Mouse (Mus musculus) gastrocnemius, postnatal 14 days (tissue): Measurements from ENCODE around the gene Crip2. TPM values are rescaled to one million over a fixed set of nuclear protein-coding genes. Genes with fewer than 3 reads are reported as not detected.

Experiments used
- DNase-seq: peaks from one replicate; pipeline ENCODE4 v3.0.0; 2021; ENCODE audit warnings: mixed read lengths
- intact Hi-C: fragments of 180-260 bp; cut with DNase I; formaldehyde crosslinking; loops from one replicate; pipeline ENCODE4 v1.15.1; 2025; ENCODE audit warnings: low total_unique reads
- long read RNA-seq, 2 experiments: library from polyadenylated mRNA; stranded (forward); transcript quantifications; one replicate each; pipeline ENCODE4 v2.0.0; 2021
- total RNA-seq, 2 experiments: library from RNA; stranded (reverse); gene quantifications; 2 replicates each; pipeline ENCODE4 v1.2.3; 2021

Gene Crip2
- total RNA-seq: 10 to 100 TPM; 82.5 to 84.7 TPM
- long read RNA-seq, experiment 1, transcript Crip2-201 (7 exons, 1,439 nt): major isoform, 115 of 128 reads
- long read RNA-seq, experiment 1, partial matches to known transcripts: 4 of 128 reads
- long read RNA-seq, experiment 1, other reads (novel, unspliced or antisense): 6 of 128 reads
- long read RNA-seq, experiment 2, transcript Crip2-201 (7 exons, 1,439 nt): major isoform, 115 of 120 reads
- long read RNA-seq, experiment 2, partial matches to known transcripts: 2 of 120 reads
- long read RNA-seq, experiment 2, other reads (novel, unspliced or antisense): 3 of 120 reads

DNA sequence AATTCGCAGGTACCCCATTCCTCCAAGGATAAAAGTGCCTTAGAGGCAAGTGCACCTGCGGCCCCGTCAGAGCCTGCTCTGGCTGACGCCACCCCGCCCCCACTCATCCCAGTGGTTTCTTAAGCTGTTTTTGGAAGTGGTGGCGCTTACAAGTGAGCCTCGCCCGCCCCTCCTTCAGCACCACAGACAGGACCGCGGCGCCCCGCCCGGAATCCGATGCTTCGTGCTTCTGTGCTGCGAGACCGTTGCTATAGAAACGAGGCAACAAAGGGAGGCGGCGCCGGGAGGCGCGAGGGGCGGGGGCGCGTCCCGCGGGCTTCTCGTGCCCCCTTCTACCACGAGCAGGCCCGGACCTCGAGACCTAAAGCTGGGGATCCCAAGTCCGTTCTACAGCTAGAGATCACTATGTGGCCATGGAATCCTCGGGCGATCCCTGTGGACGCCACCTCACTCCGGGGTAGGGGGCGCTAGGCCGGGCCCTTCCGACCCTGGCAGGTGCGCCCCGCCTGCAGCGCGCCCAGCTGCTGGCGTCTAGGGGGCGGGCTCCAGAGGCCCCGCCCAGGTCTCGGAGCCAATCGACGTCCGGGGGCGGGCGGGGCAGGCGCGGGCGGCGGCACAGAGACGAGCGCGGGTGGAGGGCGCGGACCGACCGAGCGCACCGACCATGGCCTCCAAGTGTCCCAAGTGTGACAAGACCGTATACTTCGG is at the start of gene Crip2:
Crip2 (plus strand) TSS at position 329 of the 708 bp plus-strand sequence.
- intact Hi-C loops: no loop called here
- peak; percentile 87 for DNase-seq

DNA sequence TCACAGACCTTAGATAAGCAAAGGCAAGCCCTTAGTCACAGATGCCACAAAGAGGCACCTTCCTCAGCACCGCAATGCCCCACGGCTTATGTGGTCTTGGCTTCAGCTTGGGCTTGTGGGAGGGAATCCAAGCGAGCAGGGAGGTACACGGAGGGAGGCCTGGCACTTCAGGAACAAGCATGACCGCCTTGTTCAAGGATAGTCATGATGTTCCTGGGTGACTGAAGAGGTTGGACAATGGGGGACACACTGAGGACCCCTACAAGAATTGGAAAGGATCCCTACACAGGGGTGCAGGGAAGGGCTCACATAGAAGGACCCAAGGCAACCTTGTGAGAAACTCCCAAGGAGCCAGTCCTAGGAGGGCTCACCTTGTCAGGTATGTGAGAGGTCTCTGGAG is 43.0 kb upstream of the Crip2 start:
- DNase-seq: no peak
- intact Hi-C loops: no loop called here

DNA sequence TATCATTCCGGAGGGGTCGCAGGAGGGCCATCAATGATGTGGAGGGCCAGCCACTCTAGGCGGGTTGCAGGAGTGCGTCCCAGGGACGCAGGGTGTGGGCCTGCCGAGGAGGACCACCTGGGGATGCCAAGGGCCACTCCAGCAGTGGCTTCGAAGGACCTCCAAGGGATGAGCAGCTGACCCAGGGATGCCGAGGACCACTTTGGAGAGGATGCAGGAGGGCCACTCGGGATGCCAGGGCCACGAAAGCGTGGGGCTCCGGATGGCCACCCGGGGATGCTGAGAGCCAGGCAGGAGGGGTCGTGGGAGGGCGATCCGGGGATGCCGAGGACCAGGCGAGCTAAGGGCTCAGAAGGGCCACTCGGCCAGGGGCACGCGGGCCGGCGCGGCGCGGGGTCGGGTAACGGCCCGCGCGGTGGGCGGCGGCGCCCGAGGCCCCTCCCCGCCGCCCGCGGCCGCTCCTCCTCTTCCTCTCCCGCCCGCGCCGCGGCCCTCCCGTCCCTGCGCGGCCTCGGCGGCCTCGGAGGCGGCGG is 42.2 kb upstream of the Crip2 start, which contains the start of gene Mta1:
Mta1 (plus strand) TSS at position 530 of the 533 bp plus-strand sequence.
- DNase-seq: peak; percentile 57
- intact Hi-C loops: no loop called here

DNA sequence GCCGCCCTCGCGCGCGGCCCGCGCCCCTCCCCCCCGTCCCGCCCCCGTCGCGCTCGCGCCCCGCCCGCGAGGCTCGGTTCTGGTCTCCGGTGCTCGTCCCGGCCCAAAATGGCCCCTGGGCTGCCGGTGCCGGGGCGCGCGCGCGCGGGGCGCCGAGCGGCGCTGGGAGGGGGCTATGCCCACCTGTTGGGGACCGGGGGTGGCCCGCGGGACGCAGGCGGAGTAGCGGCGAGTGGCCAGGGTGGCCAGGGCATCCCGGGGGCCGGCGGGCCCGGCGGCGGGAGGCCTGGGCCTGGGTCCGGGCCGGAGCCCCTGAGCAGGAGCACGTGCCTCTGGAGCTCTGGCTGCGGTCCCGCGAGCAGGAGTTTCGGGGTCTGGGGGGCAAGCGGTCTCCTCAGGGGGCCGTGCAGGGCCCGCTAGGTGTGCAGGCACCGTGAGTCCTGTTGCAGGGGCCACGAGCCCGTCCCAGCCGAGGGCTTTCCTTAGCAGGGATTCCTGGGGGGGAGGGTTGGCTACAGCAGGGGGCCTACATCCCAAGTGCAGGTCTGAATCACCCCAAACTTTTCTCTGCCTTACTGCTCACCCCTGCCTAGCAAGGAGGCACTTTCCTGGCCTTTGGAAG is 41.4 kb upstream of the Crip2 start:
- intact Hi-C loops: no loop called here
- DNase-seq: no peak

DNA sequence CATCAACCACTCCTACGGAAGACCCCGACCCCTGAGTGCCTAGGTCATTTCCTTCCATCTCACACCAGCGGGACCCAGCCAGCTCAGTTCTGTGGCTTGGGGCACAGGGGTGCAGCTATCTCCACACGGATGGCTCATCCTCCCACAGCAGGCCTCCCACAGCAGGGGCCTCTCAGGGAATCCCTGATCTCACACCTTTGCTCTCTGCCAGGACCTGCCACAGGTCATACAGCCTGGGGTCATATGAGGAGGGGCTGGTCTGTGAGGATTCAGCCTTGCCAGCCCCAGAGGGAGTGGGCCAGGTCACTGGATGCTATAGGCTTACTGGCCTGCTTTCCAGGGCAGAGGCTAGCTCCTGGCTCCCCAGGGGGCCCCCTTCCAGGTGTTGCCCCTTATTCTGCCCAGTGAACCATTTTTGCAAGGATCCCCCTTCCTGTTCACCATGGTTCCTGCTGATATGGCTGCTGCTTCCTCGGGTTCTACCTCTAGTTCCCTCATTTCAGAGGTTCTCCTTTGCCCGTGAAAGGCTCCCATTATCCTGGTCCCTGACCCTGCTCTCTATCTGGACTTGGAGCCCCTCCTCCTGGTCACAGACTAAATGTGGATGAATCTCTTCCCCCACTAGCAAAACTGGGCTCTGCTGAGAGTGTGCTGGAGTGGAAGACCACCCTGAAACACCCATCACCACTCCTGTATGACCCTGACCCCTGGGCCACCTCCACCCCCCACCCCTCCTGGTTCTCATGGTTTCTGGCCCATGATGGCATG is 40.4 kb upstream of the Crip2 start:
- intact Hi-C loops: no loop called here
- no peak for DNase-seq

DNA sequence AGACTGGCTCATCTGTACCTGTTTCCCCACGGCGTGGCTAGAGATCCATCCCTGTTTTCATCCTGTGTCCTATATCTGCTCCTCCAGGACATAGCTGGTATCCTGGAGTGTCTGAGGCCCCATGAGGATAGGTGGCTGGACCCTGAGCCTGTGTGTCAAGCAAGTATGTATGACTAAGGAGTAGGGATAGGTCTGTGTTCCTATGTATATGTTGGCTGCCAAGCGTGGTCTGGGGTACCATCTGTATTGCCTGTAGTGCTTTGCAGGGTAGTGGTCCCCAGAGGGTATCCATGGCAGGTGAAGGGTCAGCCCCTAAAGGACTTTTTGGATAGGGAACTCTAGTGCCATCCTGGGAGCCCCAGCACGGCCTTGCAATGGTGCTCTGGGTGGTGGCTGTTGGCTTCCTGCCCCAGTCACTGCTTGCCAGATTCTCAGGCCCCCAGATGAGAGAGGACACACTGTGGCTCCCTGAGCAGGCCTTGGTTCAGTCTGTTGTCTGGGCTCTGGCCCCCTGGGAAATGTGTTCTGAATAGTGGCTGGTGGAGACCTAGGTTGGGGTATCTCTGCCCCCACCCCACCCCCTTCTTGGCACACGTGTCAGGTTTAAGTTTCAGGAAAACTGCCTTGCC is 39.5 kb upstream of the Crip2 start:
- DNase-seq: peak; percentile 46
- intact Hi-C loops: no loop called here

DNA sequence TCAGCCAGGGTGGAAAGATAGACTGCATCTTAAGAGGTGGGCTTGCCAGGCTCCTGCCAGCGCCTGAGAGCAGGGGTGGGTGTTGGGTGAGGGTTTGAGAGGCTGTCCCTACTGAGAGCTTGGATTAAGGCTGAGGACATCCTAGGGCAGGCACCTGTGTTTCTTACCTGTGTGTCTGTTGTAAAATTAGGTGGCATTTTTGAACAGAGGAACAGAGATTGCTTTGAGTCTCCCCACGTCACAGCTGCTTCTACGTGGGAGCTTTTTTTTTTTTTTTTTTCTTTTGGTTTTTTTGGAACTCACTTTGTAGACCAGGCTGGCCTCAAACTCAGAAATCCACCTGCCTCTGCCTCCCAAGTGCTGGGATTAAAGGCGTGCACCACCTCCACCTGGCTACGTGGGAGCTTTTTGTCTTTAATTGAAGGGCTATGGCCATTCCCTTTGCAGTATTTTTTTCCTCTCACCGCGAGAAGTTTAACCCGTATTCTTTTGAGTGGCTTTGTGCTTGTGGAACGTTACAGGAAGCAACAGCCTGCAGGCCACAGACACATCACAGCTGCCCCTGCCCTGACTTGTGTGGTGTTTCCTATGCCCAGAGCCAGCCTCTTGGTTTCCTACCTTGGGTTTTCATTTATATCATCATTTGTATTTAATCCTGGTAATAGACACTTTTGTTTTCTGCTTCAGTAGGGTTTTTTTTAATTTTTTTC is 38.6 kb upstream of the Crip2 start:
- intact Hi-C loops: no loop called here

DNA sequence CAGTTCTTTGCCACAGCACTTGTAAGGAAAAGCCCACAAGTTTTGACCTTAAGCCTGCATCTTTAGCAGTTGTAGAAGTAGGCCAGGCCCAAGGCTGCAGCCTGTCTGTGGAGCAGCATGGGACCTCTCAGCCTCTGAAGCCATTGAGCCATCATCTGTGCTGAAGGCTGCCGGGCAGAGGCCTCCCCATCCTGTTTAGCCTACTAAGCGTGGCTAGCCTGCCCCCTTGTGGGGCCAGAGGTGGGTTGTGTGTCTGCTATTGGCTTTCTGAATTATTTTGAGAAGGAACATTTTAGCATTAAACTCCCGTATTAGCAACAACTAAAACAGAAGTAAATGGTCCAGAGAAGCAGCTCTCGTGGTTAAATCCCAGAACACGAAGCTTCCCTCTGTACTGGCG is 37.6 kb upstream of the Crip2 start:
- DNase-seq: peak; percentile 64
- intact Hi-C loops: no loop called here

More for the DNA sequence above, 38.6 kb upstream of the Crip2 start:
- no peak for DNase-seq

DNA sequence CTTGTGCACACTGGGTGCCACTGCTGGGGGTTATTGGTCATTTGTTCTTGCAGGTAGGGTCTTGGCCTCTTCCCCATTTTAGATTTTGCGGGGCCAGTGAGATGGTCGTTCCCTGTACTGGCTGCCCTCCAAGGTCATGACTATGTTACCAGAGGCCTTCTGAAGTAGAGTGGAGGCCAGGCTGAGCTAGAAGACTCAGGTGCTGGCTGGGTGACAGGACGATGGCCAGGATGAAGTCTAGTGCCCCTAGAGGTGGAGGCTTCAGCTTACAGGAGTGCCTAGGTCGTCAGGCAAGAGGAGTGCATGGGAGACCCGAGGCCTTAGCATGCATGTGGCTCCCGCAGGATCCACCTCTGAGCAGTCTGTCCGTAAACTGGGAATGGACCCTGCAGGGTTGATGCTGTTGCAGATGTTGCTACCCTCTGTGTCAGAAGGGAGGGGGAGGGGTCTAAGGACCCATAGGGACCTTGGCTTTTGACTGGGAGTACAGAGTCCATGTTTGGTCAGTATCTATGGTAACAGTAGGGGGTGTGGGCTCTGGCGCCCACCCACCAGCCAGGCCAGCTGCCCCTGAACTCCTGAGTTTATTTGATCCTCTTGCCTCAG is 36.1 kb upstream of the Crip2 start:
- no peak for DNase-seq
- intact Hi-C loops: no loop called here

DNA sequence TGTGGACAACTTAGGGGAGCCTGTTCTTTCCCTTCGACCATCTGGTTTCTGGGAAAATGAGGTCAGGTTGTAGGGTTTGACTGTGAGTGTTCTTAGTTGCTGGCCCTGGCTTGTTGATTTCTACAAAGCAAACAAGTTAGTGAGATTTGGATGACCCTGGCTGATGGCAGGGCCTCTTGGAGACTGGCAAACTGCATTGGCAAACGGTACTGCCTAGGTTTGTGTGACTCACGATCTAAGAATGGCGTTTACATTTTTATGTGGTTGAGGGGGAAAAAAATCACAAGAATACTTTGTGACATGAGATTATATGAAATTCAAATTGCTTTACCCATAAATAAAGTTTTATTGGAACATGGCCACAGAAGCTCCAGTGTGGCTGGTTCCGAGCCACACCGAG is 33.6 kb upstream of the Crip2 start:
- intact Hi-C loops: no loop called here
- no peak for DNase-seq

DNA sequence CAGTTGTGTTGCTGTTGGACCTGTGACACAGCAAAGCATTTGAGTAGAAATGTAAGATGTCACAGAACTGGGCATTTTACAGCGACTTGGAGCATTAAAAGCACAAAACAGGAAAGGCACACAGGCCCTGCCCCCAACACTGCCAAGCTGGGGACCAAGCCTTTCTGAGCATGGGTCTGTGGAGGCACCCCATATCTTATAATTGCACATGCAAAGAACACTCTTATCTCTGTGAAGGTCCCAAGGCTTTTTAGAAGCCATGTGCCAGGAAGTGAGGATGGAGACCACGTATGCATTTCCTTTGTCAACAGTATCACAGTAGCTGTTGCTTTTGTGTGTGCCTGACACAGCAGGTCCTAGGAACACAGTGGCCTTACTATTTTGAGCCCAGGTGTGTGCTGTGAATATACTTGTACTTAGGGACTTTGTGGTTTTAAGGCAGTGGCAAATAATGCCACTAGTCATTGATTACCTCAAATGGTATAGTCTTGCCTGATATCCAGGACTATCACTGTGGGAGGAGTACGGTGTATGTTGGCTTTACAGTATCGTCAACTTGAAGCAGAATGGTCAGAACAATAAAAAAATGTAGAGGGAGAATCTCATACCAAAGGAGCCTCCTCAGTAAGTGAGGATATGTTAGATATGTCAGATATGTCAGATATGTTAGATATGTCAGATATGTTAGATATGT is 32.5 kb upstream of the Crip2 start:
- DNase-seq: no peak
- intact Hi-C loops: no loop called here

DNA sequence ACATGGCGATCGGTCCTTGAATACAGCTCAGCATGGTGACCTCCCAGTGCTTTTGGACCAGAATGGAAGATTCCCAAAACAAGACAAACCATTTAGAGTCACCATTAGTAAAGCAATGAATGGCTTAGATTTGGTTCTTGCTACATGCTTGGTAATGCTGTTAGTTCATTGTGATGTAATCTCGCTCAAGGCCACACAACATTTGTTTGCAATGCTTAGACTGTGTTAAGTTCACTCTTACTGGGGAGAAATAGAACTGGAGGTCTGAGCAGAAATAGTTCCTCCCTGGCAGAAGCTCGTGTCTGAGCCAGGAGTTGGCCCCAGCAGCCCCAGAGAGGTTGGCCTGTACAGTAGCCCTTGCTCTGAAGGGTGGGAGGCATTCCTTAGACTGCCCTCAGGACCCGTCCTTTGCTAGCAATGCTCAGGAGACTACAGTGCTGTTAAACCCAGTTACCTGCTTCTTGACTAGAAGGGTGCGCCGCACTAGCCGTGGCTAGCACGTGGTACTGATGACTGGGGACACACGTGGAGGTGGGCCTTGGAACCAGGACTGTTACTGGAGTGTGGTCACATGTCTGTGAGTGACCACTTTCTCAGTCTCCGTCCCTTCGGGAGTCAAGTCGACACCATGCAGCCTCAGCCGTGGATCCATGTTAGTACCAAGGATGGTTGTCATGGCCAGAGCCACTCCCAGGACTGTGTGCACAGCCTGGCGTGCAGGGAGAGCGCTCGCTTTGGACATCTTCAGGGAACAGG is 31.3 kb upstream of the Crip2 start:
- no peak for DNase-seq
- intact Hi-C loops: no loop called here

DNA sequence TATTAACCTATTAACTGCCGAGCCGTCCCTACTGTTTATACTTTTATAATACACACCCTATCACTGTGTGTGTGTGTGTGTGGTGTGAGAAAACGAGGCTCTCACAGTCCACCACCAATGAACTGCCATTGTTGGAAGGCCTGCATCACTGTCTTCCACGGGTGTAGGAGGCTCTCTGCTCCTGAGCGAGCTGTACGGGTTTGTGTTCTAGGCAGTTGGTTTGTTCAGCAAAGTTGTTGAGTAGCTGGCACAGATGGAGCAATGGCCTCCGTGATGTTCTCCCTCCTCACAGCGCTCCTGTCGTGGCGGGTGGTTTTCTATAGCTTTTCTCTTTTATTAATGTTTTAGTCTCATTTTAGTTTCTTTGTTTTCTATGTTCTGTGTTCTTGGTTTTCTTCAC is 30.2 kb upstream of the Crip2 start:
- intact Hi-C loops: no loop called here
- DNase-seq: no peak

DNA sequence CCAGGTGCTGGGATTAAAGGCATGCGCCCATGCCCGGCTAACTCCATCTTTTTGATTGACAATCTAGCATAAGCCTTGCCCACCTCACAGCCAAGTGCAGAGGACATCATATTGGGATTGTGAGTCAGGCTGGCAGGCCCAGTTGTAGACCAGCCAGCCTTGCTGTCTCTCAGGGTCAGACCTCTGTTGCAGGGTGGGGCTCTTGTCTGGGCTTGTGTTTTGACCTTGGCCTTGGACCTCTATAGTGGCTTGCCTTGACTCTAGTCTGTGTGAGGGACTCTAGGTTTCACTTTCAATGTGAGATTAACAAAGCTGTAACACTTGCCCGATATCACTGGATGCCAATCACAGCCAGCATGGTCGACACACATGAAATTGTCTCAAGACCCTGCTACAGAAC is 25.9 kb upstream of the Crip2 start:
- intact Hi-C loops: no loop called here
- DNase-seq: no peak

DNA sequence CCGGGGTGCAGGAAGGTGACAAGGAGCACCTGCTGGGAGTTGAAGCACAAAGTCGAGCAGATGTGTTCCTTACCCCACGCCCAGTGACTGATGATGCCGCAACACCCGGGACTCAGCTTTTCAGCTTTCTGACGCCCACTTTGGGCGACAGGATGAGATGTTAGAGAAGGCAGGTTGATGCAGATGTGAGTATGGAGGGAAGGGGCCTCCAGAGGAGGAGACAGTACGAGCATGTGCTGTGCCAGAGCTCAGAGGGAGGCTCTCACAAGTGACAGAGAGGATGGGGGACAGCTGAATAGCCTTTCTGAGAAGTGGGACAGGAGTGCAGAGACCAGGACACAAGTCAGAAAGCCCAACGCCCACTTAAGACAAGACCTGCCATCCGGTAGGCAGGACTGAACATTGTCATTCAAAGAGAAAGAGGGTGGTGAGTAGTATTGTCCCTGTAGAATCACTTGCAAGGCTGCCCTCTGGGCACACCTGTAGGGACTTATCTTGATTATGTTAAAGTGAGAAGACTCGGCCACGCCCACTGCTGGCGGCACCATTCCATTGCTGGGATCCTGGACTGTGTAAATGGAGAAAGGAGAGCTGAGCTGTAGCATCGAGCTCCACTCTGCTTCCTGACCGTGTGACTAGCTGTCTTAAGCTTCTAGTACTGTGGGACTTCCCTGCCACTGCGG is 25.0 kb upstream of the Crip2 start:
- DNase-seq: no peak

More for the DNA sequence above, 25.0 kb upstream of the Crip2 start:
- intact Hi-C loops: no loop called here
